25 mouse cellular contexts compared by ENCODE assay signal in genomic region chr7:75387821-75388431, GRCm38 (mm10).
DNase-seq lines count a peak whose midpoint lies in the region; ATAC-seq lines count a peak whose summit lies in the region.
"Had no signal": no experiment of that assay in that cellular context is flagged by ENCODE, and none has a peak within 500 bp of the region (broad histone marks: within the 10 kb centered on the region; RNA-seq: fewer than 3 reads in every experiment).

No protein-coding gene starts in this region.

- no peak for ATAC-seq in heart, embryonic 13.5 days (ENCODE audit: extremely low read depth, insufficient number of reproducible peaks, low FRiP score, low TSS enrichment)
- peak; percentile 74 for ATAC-seq in activated CD4-positive, CD25-positive, alpha-beta regulatory T cell, adult 4 months
- no peak for ATAC-seq in neural tube, embryonic 15.5 days (ENCODE audit: low FRiP score)
- ATAC-seq: forebrain, postnatal 0 days had no signal

- peak overlapping the region; percentile 83 for H3K27ac ChIP-seq in heart, embryonic 13.5 days (replicated peaks)
- no peak overlapping the region for H3K27ac ChIP-seq in neural tube, embryonic 15.5 days (replicated peaks)
- H3K27ac ChIP-seq: embryonic facial prominence, embryonic 15.5 days; forebrain, embryonic 10.5 days; hindbrain, embryonic 12.5 days; limb, embryonic 15.5 days; liver, embryonic 15.5 days; macrophage; midbrain, embryonic 10.5 days; stomach, postnatal 0 days had no signal

- no peak overlapping the region for H3K4me3 ChIP-seq in heart, embryonic 13.5 days
- no peak overlapping the region for H3K4me3 ChIP-seq in neural tube, embryonic 15.5 days (replicated peaks)
- H3K4me3 ChIP-seq: embryonic facial prominence, embryonic 15.5 days; forebrain, embryonic 10.5 days; hindbrain, embryonic 12.5 days; limb, embryonic 15.5 days; liver, embryonic 15.5 days; midbrain, embryonic 10.5 days had no signal

- H3K9ac ChIP-seq in heart, embryonic 13.5 days: no peak overlapping the region
- H3K9ac ChIP-seq in neural tube, embryonic 15.5 days (replicated peaks): no peak overlapping the region
- H3K9ac ChIP-seq: embryonic facial prominence, embryonic 15.5 days; forebrain, postnatal 0 days; hindbrain, embryonic 12.5 days; limb, embryonic 15.5 days; liver, embryonic 15.5 days had no signal

- no peak overlapping the region for H3K4me2 ChIP-seq in heart, embryonic 13.5 days
- no peak overlapping the region for H3K4me2 ChIP-seq in neural tube, embryonic 15.5 days
- H3K4me2 ChIP-seq: embryonic facial prominence, embryonic 15.5 days; hindbrain, embryonic 12.5 days; limb, embryonic 15.5 days; liver, embryonic 15.5 days had no signal

- DNase-seq in heart, postnatal 4 days: no peak
- DNase-seq in spleen, postnatal 36 days (ENCODE audit: low spot score in 2 of 2): peak; percentile 16 to 47
- no peak for DNase-seq in spleen, postnatal 14 days (ENCODE audit: low spot score in 2 of 2)
- DNase-seq in thymus, postnatal 36 days: no peak
- DNase-seq in thymus, postnatal 14 days: no peak
- DNase-seq: adrenal gland, adult 8-10 months; cerebellum, adult 11-12 months; cerebellum, postnatal 14 days; embryo, embryonic 11 days; forebrain, postnatal 0 days; gastrocnemius, postnatal 36 days; kidney, adult 8-10 months; kidney, postnatal 25 days; right cerebral cortex, adult 18-20 months had no signal

- peaks cover 32% of the 10 kb centered on the region for H3K4me1 ChIP-seq in heart, embryonic 13.5 days
- 0 out of 2 replicates have a peak, but pooled peaks cover 8% of the 10 kb centered on the region for H3K4me1 ChIP-seq in neural tube, embryonic 15.5 days
- H3K4me1 ChIP-seq: embryonic facial prominence, embryonic 15.5 days; hindbrain, embryonic 12.5 days; liver, embryonic 15.5 days had no signal

- WGBS in heart, embryonic 13.5 days: 66% methylated on average over 6 of the region's 6 CpGs
- WGBS in neural tube, embryonic 15.5 days: 80% methylated on average over 6 of the region's 6 CpGs

- H3K36me3 ChIP-seq in heart, embryonic 13.5 days: no peaks in the 10 kb centered on the region
- no peaks in the 10 kb centered on the region for H3K36me3 ChIP-seq in neural tube, embryonic 15.5 days
- H3K36me3 ChIP-seq: embryonic facial prominence, embryonic 15.5 days; forebrain, embryonic 10.5 days; hindbrain, embryonic 12.5 days; limb, embryonic 15.5 days; liver, embryonic 15.5 days; midbrain, embryonic 10.5 days had no signal

- H3K9me3 ChIP-seq in heart, embryonic 13.5 days: no peaks in the 10 kb centered on the region
- no peaks in the 10 kb centered on the region for H3K9me3 ChIP-seq in neural tube, embryonic 15.5 days (replicated peaks)
- H3K9me3 ChIP-seq: embryonic facial prominence, embryonic 15.5 days; forebrain, embryonic 10.5 days; hindbrain, embryonic 12.5 days; limb, embryonic 15.5 days; liver, embryonic 15.5 days; midbrain, embryonic 10.5 days had no signal

- no peaks in the 10 kb centered on the region for H3K27me3 ChIP-seq in heart, embryonic 13.5 days (replicated peaks)
- H3K27me3 ChIP-seq in neural tube, embryonic 15.5 days (replicated peaks): no peaks in the 10 kb centered on the region
- H3K27me3 ChIP-seq: embryonic facial prominence, embryonic 15.5 days; hindbrain, embryonic 12.5 days; limb, embryonic 15.5 days; liver, embryonic 15.5 days had no signal

Comparison
In these comparisons a context has a peak if more than half of its experiments do, and no peak if none do; other contexts are left out.
1. DNase-seq: peak in spleen, postnatal 36 days (2 of 2); none in heart, postnatal 4 days (single experiment), spleen, postnatal 14 days (0 of 2), thymus, postnatal 36 days (0 of 2) and thymus, postnatal 14 days (single experiment).